Mouse (Mus musculus) sigmoid colon, adult 10 weeks (tissue): Measurements from ENCODE around the gene Bid. TPM values are rescaled to one million over a fixed set of nuclear protein-coding genes. Genes with fewer than 3 reads are reported as not detected.

Source experiments
- polyA plus RNA-seq: library from polyadenylated mRNA; stranded (reverse); fragments of 350-450 nt; fragmentation: Illumina TruSeq; extraction: RNeasy Lipid Tissue Mini Kit (QIAGEN cat#74804); gene quantifications from one replicate; pipeline ENCODE4 v1.2.3, GENCODE M21; 2014; ENCODE audit warnings: low read depth, low replicate concordance

Gene Bid
- polyA plus RNA-seq: 8.5 TPM

DNA sequence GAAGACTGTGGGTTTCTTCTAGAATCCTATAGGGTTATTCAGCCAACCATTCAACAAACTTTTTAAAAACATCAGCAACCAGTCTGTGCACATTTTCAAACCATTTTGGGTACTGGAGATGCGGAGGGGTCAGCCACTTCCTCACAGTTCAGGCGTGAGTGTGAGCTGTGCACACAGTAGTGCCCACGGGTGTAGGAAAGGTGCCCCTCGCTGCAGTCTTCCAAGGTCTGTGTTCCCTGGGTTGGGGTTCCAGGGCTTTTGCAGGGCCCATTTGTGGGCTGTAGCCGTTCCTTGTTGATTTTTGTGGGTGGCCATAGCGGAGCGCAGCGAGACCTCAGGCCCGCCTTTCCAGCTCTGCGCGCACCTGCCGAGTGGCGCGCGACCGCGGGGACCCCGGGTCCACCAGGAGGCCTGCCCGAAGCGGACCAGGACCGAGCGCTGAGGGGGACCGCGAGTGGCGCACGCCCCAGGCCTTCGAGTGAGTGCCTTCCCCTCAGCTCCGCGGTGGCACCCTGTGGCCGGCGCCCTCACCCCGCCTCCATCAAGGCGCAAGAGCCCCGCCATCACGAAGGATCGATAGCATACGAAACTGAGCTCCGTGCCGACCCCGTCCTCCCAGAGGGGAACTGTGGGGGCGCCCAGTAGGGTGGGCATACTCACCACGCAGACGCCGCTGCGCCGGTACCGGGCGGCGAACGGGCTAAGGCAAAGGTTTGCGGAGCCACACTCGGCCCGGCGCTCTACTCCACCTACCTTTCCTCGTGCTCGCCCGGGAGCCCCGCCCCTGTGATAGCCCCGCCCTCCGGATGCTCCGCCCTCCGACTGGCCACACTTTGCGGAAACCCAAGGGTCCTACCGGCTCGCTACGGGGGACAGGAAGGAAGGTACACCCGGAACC lies at the start of gene Bid:
Bid (minus strand) TSS at position 780 of the 898 bp plus-strand sequence.

Other genes with a start within 250 kb of the Bid start
- not detected for gene Slc25a18, start 143.3 kb downstream of the Bid start, polyA plus RNA-seq
- gene Atp6v1e1, start 94.1 kb downstream of the Bid start, polyA plus RNA-seq: 397 TPM
- 12.1 TPM for gene Bcl2l13, start 80.6 kb downstream of the Bid start, polyA plus RNA-seq
- gene Mical3, start 214.1 kb upstream of the Bid start, polyA plus RNA-seq: 5.5 TPM